Mouse (Mus musculus) embryo, embryonic 10.5 days (tissue): ENCODE measurements at regions not wholly inside any gene's neighbourhood (a gene's known extent, or its start where the extent isn't known, plus 50 kb on each side); places are given as distances from the start of the nearest gene placed in this dataset.

Experiments used
- DNase-seq: peaks from one replicate; pipeline ENCODE4 v3.0.0-alpha.2; 2015; ENCODE audit warnings: low spot score

DNA sequence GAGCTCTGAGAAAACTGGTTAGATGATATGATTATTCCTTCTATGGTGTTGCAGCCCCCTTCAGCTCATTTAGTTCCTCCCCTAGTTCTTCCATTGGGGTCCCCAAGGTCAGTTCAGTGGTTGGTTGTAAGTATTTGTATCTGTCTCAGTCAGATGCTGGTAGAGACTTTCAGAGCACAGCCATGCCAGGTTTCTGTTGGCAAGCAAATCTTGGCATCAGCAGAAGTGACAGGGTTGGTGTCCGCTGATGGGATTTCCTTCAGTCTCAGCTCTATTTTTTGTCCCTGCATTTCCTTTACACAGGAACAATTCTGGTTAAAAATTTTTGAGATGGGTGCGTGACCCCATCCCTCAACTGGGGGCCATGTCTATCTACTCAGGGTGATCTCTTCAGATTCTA is 55.3 kb upstream of the Spaca1 start:
- no peak for DNase-seq

GRCm38 (mm10) chr4:34114323-34114722 is 64.3 kb upstream of the Spaca1 start:
- DNase-seq = peak; percentile 47

GRCm38 (mm10) chr4:34117086-34117485 is 67.1 kb upstream of the Spaca1 start:
- DNase-seq = no peak

DNA sequence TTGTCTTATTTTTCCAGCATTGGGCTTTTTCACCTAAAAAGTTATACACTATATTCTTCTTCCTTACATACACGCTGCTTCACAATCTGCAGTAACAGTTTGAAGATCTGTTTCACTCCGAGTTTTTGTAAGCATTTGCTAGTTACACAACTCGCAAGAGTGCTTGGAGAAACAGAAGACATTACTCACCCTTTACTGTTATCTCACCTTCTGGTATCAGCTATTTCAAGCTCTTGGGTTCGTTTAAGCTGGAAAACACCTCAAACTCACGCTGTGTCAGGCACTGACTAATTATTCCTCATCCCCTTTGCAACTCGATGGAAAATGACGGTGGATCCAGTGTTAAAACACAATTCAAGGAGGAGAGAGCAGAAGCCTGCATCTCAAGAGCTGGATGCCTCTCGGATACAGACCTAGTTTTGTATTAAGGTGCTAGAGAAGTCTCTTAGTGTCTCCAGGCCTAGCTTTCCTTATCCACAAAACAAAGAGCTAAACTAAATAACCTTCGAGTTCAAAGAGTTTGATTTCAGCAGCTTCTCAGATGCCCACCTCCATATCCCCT is 73.0 kb upstream of the Spaca1 start:
- no peak for DNase-seq

- DNase-seq = no peak
Observed at GRCm38 (mm10) chr4:34128224-34128623, 78.2 kb upstream of the Spaca1 start.

DNA sequence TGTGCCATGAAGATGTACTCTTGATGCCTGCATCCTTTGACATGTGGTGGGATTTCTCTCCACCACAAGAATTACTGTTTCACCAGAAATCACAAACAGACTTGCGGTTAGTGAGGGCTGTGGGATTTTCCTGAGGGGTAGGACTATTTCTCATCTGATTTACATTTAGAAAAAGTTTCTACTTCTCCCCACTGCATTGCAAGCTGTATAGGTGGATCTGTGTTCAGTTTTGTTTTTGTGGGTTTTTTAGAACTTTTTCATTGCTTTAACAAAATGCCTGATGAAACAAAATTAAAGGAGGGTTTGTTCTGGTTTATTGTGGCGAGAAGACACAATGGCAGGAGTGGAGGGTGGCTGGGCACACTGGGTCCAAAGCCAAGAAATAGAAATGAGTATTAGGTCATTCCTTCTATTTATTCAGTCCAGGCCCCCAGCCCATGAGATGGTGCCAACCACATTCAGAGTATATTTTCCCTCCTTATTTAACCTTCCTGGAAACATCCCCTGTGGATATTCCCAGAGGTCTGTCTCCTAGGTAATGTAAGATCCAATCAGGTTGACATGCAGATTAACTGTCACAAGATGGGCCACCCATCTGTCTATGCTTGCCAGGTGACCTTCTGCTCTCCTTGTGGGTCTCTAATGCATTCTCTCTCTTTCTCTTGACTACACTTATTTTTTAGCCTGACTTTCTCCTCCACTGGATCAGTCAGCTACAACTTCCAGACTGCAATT is 96.3 kb upstream of the Spaca1 start:
- DNase-seq = no peak

DNA sequence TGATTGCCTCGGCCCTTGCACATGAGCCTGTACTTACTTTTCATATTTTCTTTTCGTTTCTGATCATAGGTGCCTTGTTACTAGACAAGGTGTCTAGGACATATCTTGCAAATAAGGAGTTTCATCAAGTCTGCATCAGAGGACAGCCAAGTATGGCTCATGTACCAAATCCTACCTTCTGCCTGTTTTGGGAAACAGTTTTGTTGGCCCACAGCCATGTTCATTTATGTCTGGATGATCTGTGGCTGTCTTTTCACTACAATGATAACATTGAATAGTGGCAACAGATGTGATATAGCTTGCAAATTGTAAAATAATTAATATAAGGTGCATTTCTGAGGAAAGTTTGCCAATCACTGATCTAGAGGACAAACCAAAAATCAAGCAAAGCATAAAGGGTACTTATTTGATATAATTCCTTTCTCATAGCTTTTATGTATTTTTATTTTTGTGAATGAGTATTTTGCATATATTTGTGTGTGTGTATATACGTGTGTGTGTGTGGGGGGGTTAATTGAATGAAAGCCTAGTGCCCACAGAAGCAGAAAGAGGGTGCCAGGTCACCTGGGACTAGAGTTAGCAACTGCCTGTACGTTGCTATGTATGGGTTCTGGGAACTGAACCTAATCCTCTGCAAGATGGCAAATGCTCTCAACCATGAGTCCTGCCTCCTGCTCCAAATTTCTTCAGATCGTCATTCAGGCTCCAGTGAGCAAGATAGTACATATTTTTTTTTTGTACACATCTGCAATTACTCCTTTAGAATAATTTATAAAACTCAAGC is 99.2 kb upstream of the Spaca1 start:
- DNase-seq = no peak

DNA sequence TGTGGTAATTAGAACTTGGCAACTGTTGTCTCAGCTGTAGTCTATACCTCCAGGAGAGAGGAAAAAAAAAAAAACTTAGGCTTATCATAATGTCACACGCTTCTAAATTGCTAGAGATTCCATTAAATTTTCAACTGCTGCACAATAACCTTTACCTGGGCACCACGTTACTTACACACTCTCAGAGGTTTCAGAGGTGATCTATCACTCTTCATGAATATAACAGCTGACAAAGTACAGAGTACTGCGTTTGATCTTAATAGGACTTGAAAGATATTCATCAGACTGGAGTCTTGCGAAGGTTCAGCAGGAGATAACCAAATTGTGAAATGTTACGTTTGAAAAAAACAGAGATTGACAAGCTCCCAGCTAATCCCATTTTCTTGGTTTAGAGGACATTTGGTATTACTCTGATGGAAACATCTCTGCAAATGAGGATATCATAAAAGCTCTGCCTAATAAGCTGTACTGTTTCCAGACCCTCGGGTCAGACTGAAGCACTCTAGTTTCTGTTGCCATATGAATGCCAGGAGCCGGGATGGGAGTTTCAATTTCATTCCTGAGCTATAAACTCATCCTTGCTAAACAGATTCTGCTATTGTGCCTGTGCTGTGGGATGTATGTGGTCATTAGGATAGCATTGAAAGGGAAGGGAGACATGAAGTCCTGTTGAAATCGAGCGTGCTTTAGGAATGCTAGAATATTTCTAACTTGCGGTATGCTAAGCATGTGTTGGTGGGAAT is 101.8 kb upstream of the Spaca1 start:
- DNase-seq = no peak

- no peak for DNase-seq
Observed at GRCm38 (mm10) chr4:34155501-34155900, 105.5 kb upstream of the Spaca1 start.

DNA sequence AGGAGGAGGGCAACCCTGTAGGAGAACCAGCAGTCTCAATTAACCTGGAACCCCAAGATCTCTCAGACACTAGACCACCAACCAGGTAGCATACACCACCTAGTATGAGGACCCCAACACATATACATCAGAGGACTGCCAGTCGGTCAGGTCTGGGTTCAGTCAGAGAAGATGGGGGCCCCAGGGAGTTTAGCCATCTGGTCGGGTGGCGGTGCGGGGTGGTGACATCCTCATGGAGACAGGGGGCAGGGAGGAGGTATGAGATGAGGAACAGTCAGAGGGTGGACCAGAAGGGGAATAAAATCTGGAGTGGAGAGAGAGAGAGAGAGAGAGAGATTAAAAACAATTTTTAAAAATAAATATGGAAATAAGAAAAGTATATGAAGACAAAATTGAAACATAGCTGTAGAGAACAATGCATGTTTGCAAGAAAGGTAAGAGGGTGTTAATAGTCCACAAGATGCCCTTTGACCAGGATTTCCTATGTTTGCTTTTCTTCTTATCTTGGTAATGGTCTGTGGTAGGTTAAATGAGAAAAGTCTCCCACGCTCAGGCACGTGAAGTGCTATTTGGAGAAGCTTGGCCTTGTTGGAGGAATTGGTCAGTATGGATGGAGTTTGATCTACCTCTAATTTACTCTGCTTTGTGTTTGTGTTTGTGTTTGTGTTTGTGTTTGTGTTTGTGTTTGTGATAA is 108.0 kb upstream of the Spaca1 start:
- DNase-seq = no peak

DNA sequence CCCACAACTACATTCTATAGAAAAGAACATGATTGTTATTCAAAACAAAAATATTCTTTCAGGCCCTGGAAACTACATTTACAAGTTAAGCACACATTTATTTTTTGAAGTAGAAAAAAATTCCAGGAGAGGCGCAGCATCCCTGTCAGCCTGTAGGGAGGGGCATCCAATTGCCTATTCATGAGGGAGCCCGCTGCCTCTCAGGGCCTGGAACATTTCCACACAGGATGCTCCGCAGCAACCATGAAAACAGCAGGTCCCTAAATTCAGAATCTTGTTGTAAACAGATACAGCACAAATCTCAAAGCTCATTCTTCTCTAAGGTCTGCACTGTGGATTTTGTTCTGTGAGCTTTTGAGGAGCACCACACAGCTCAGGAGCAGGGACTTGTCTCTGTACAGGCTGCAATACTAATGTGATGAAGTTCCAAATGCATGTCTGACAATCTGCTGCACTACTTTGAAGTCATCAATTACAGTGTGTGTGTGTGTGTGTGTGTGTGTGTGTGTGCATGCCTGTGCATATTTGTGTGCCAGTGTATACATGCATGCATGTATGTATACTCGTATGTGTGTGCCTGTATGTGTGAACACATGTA is 121.4 kb upstream of the Spaca1 start:
- DNase-seq = no peak

GRCm38 (mm10) chr4:34172000-34172399 is 122.0 kb upstream of the Spaca1 start:
- DNase-seq = no peak

- DNase-seq = no peak
Observed at GRCm38 (mm10) chr4:34177421-34177820, 127.4 kb upstream of the Spaca1 start.

- DNase-seq = no peak
Observed at GRCm38 (mm10) chr4:34186522-34186921, 136.5 kb upstream of the Spaca1 start.

- DNase-seq = no peak
Observed at GRCm38 (mm10) chr4:34203193-34203848, 153.3 kb upstream of the Spaca1 start.

GRCm38 (mm10) chr4:34209179-34209896 is 159.3 kb upstream of the Spaca1 start:
- DNase-seq = no peak

DNA sequence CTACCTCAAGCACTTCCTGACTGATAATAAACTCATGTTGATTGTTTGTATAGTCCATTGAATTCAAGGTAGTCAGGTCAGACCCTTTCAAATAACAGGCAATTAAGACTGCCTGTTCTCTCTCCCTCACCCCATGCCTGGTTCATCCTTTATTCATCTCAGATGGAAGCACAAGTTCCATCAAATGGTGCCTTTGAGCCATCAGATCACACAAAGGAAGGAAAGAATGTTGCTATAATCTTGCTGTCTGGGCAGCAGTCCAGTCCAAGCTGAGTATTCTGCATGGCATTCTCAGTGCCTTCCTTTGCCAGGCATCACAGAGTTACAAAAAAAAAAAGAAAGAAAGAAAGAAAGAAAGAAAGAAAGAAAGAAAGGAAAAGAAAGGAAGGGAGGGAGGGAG is 163.7 kb upstream of the Spaca1 start:
- DNase-seq = no peak

DNA sequence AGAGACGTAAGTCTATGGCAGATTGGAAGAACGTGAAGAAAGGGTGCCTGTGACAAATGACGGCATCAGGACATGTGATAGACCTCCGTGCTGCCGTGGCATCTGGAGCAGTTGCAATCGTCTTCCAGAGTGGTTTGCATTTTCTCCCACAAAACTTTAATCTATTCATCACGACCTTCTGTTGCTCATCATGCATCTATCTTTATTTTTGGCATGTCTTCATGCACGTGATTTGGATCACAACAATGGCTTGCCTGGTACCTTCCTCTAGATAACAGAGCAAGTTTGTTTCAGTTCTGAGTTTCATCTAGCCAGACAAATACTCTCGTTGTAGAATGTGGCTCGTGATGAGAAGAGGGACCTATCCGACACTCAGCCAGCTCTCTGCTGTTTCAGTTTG is 164.4 kb upstream of the Spaca1 start:
- DNase-seq = no peak

DNA sequence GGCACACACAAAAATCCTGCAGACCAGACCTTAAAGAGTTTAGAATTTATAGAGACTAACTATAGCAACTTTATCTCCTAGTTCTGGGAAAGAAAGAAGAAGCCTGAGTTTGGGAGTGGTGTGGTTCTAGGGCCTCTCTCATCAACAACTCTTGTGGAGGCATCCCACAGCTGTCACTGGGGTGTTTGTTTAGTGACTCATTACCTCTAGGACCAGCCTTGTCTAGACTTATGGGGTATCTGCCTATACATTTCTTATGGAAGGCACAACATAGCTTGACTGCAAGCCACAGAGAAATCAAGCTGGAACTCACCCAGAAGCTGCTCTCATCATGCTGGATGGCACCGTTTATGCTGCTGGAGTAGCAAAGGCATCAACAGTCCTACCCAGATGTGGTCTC is 171.9 kb upstream of the Spaca1 start:
- no peak for DNase-seq

- DNase-seq = no peak
Observed at GRCm38 (mm10) chr4:34226089-34226840, 176.3 kb upstream of the Spaca1 start.
